Mouse (Mus musculus) ES-CJ7 (cell line): ENCODE results near the gene Lcn9.
A peak's percentile ranks its signal among the peaks of the same experiment; 100 is the strongest.

Experiments
- DNase-seq: peaks from one replicate; pipeline ENCODE4 v3.0.0; 2011; ENCODE audit warnings: low read depth, low spot score

The Lcn9 gene

GRCm38 (mm10) chr2:25847226-25847625 is 24.3 kb downstream of the Lcn9 start, which contains the start of gene Sohlh1:
Sohlh1 (minus strand) TSS chr2:25847248.
- DNase-seq = no peak

GRCm38 (mm10) chr2:25850330-25850729 is 27.4 kb downstream of the Lcn9 start:
- DNase-seq = peak; percentile 14

- no peak for DNase-seq
Measured at GRCm38 (mm10) chr2:25852626-25853025, 29.7 kb downstream of the Lcn9 start.

GRCm38 (mm10) chr2:25853998-25854397 is 31.0 kb downstream of the Lcn9 start:
- no peak for DNase-seq

GRCm38 (mm10) chr2:25859891-25860290 is 36.9 kb downstream of the Lcn9 start:
- DNase-seq = no peak

- no peak for DNase-seq
Measured at GRCm38 (mm10) chr2:25862038-25862437, 39.1 kb downstream of the Lcn9 start.

GRCm38 (mm10) chr2:25862696-25863270 is 39.8 kb downstream of the Lcn9 start:
- no peak for DNase-seq

- peak; percentile 60 for DNase-seq
Measured at GRCm38 (mm10) chr2:25863337-25864131, 40.6 kb downstream of the Lcn9 start, which contains the start of gene Kcnt1. Kcnt1 (plus strand) TSS chr2:25863734.

- DNase-seq = no peak
Measured at GRCm38 (mm10) chr2:25864230-25864629, 41.3 kb downstream of the Lcn9 start.

- DNase-seq = no peak
Measured at GRCm38 (mm10) chr2:25865412-25865811, 42.5 kb downstream of the Lcn9 start.

- DNase-seq = no peak
Measured at GRCm38 (mm10) chr2:25866656-25867055, 43.7 kb downstream of the Lcn9 start.
